Mouse (Mus musculus): ENCODE measurements around the gene Cyb561d2.
"Not testable (repeated sequence)": the region's sequence is repeated elsewhere in the genome, so short reads cannot be mapped to it uniquely, and the experiment has no call there.

Gene Cyb561d2

DNA sequence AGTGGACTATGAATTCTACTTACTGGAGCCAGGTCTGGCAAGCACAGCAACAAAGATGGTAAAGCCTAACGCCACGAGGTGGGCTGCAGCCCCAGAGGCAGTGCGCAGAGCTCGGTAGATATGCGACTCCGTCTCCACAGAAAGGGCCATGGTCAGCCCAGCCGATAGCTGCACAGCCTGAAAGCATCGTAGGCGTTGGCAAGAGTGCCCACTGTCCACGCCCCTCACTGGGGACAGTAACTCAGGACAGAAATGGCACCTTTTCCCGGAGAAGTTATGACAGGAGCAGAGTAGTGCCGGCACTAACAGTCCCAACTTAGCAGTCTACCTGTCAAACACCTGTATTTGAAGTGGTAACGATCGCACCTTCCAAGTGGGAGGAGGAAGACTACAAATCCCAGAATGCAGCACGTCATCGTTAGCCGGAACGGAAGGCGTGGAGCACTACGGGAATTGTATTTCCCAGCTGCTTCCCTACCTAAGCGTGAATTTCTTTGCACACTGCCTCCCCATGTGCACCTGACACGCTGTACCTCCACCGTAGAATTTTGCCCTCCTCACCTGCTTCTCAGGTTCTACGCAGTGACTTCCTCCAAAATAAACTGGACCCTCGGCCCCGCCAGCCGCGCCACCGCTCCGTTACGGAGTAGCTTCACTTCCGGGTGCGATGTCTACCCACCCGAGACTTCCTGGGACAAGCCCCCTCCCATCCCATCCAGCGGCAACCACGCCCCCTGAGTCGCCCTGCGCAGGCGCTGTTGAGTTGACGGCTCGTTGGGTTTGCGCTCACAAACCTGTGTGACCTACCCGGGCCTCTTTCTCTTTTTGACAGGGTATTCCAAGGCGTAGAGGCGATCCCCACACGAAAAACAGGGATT, at the start of gene Cyb561d2, which contains the start of gene Nprl2:
Gene Cyb561d2 (minus strand): TSS at position 720 of the 878 bp plus-strand sequence.
Gene Nprl2 (plus strand): TSS at position 753 of the 878 bp plus-strand sequence.
- CTCF ChIA-PET, result interaction anchor here (0.6 kb wide), 1 partner anchor 1316 kb away, joined by 7 read pairs; no protein-coding TSS in a partner anchor

DNA sequence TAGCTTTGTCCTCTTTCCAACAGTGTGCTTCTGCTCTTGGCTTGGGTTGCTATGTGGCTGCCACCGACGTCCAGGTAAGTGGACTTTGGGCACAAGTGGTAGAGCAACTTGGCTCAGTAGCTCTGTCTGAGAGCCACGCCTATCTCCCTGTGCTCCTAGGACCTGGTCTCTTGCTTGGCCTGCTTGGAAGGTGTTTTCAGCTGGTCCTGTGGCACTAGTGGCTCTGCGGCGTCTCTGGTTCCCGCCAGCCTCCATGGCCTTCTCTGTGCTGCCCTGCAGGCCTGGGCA, 48.7 kb upstream of the Cyb561d2 start:
- CTCF ChIA-PET, result no interaction called here

DNA sequence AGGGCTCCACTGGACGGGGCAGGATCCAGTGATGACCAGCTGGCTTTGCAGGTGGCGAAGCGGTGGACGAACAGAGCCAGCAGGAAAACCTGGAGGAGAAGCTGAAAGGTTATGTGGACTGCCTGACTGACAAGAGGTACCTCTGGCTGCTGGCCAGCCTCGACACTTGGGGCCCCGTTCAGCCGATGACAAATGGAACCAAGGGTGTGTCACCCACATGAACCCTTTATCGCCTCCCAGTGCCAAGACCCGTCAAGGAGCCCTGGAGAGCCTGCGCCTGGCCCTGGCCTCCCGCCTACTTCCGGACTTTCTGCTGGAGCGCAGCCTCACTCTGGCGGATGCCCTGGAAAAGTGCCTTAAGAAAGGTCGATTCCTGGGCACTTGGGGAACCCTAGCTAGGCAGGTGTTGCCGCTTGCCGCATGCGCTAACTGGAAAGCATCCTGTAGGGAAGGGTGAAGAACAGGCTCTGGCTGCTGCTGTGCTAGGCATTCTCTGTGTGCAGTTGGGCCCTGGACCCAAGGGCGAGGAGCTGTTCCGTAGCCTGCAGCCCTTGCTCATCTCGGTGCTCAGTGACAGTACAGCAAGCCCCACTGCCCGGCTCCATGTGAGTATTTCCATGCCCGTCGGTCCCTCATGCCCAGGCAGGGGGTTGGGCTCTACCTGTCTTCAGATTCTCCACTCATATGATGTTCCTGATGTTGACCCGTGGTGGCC, 48.2 kb upstream of the Cyb561d2 start:
- CTCF ChIA-PET, result interaction anchor here (0.6 kb wide), 1 partner anchor 125 kb away, joined by 6 read pairs; no protein-coding TSS in a partner anchor

DNA sequence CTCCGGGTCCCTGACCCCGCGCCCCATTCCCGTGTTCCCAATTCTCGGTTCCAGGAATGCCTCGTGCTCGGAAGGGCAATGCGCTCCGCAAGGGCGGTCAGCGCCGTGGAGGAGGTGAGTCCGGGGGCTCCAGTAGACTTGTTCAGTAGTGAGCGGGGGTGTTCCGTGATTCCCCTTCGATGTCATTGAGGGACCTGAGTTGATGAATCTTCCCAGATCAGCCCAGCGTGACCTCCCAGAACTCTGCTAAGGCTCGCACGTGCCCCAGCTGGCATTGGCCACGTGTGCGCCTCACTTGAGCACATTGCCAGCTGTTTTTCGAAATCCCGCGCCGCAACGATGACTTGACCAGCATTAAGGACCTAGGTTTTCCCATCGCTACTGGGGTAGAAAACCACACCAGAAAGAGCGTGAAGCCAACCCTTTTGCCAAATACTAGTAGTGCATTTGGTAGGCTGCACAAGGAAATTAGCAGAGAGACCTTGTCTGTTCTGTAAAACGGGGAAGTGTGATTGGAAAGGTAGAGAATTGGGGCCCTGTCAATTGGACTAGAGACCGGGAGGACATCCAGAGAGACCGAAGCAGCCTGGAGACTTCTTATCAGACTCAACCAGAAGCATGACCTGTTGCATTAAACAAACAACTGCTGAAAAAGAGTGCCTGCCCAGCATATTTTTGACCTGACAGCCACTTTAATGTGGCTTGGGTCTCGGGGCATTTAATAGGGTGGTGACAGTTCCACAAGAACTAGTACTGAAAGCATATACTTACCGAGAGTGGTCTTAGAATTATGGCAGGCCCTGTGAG, 46.0 kb upstream of the Cyb561d2 start:
- CTCF ChIA-PET, result interaction anchor here (0.8 to 1.1 kb wide), 2 partner anchors 21 to 48 kb away, joined by 3 to 4 read pairs; no protein-coding TSS in a partner anchor

DNA sequence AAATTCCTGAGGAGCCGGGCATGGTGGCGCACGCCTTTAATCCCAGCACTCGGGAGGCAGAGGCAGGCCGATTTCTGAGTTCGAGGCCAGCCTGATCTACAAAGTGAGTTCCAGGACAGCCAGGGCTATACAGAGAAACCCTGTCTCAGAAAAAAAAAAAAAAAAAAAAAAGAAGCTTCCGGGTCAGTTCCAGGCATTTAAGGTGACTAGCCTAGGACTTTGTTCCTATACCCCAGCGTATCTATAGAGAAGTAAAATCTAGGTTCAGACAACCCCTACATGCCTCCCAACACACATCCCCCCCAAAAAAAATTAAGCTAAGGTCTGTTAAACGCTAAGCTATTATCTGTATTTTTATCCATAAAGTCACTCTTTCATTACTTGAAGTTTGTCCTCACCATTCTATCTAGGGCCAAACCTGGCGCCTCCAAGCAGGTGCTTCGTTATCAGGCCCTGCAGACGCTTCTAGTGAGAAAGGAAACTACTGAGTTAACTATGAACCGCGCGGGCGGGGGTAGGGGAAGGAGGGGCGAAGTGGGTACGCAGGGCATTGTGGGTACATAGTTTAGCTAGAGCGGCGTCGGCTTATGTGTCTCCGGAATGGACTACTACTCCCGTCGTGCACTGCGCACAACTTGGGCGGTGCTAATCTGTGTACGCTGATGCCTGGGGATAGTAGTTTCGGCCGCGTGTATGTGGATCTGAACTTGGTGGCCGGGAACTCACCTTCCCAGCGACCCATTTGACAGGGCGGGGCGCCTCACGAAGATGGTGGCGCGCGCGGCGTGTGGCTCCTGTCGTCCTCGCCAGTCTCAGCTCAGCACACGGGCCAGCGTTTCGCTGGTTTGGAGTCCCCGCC, 45.2 kb upstream of the Cyb561d2 start, which contains the start of gene Ifrd2:
Gene Ifrd2 (plus strand): TSS at position 669 of the 859 bp plus-strand sequence.
- CTCF ChIA-PET, result interaction anchor here (0.6 to 1.1 kb wide), 2 partner anchors 16 to 49 kb away, joined by 3 read pairs; no protein-coding TSS in a partner anchor

DNA sequence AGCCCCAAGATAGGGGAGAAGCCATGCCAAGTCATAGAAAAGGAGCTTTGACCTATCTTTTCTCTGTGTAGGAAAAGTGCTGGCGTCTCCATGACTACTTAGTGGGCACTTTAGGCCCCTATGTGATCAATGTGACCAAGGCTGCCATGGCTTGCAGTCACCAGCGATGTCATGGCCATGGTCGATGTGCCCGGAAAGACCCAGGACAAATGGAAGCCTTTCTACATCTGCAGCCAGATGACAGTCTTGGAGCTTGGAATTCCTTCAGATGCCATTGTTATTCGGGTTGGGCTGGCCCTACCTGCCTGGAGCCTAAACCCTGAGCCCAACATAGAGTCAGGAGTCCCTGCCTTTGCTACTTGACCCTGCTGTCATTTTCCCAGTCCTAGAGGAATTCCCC, 44.5 kb upstream of the Cyb561d2 start:
- CTCF ChIA-PET, result no interaction called here

DNA sequence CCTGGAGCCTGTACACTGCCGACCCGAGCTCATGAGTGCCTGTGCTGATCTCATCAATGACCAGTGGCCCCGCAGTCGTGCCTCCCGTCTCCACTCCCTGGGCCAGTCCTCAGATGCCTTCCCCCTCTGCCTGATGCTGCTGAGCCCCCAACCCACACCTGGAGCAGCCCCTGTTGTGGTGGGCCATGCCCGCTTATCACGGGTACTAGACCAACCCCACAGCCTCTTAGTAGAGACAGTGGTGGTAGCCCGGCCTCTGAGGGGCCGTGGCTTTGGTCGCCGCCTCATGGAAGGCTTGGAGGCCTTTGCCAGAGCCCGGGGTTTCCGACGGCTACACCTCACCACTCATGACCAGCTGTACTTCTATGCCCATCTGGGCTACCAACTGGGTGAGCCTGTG, 41.2 kb upstream of the Cyb561d2 start:
- CTCF ChIA-PET, result no interaction called here

DNA sequence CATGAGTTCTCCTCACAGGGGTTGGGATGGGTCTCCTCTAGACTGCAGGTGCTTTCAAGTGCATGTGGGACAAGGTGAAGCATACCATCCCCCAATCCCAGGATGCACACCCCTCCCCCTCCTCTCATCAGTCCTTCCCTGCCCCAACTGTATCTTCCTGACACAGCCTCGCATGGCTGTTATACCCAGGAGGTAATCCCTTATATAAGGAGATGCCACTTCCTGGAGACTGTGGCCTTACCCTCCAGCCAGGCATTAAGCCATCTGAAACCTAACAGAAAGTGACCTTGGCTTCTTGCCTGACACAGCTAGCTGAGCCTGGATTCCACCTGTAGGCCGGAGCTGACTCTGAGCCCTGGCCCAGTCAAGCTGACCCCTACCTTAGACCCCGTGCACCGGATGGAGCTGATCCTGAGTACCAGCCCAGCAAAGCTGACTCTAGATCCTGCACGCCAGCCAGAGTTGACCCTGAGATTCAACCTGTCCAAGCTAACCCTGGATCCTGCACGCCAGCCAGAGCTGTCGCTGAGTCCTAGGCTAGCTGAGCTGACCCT, 40.6 kb upstream of the Cyb561d2 start:
- CTCF ChIA-PET, result no interaction called here

DNA sequence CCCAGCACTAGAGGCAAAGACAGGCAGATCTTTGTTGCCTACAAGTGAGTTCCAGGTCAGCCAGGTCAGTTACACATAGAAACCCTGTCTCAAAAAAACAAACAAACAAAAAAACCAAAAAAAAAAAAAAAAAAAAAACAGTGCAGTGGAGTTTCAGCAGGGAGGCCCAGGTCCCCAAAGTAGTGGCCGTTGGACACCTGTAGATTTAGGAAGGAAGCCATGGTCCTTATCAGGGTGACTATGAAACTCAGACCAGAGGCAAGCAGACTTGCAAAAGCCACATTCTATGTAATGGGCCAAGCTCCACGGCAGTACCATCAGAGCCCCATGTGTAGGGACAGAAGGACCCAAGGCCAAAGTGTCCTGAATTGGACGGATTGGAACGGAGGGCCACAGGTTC, 39.6 kb upstream of the Cyb561d2 start:
- CTCF ChIA-PET, result interaction anchor here (0.7 kb wide), 1 partner anchor 1346 kb away, joined by 6 read pairs; no protein-coding TSS in a partner anchor

DNA sequence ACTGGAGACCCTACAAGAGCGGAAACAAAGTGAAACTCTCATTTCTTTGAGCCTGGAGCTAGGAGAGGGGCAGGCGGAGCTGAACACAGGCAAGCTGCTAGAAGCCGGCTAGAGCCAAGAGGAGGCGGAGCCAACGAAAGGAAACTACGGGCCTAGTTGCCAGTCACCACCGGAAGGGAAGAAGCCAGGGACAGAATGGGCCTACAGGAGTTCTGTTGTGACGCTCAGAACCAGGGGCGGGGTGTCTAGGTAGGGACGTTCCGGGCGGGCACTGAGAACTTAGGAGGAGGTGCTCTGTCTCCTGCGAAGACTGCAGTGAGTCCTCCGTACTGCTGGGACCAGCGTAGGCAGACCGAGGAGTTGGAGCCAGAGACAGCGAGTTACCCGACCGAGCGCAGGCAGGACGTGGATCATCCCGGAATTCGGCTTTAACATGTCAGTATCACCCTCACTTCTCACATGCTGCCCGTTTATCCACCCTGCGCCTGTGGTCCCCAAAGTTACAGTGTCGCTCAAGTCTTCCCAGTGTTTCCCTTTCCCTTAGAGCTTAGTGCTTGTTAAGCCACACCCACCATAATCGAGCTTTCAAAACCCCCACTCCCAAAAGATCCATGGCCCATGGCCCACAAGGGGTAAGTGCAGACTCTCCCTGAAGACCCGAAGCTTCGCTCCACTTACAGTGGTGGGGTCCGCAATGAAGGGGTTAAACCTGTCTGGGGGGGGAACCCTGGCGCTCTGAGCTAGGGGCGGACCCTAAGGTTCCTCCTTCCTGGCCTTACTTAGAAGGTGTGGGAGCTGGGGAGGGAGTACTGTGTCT, 38.7 kb upstream of the Cyb561d2 start, which contains the start of gene Hyal3:
Gene Hyal3 (plus strand): TSS at position 318 of the 817 bp plus-strand sequence.
- CTCF ChIA-PET, result interaction anchor here (0.7 kb wide), 1 partner anchor 33 kb away, joined by 3 read pairs; no protein-coding TSS in a partner anchor

DNA sequence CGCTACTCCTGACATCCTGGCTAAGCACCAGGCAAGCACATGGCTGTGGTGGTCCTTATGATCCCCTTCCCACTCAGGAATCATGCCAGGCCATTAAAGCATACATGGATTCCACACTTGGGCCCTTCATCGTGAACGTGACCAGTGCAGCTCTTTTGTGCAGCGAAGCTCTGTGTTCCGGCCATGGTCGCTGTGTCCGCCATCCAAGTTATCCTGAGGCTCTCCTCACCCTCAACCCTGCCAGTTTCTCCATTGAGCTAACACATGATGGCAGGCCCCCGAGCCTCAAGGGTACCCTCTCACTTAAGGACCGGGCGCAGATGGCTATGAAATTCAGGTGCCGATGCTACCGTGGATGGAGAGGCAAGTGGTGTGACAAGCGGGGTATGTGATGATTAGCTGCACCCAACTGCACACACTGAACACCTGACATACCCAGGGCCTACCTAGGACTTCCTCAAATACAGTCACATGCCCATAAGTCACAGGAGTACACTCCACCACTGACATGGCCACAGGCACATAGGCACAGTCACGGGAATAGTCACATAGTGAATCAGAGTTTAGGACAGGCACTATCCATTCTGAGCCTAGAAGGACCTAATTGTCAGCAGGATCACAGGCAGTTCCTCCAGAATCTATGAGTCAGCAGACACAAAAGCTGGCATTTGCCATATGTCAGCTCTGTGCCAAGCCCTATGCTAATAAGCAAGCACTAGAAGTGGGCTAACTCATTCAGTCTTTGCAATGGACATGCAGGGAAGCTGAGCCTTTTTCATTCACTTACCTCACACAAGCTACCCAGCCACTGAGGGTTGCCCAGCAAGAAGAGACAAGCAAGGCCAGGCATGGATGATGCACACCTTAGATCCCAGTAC, 37.3 kb upstream of the Cyb561d2 start:
- CTCF ChIA-PET, result interaction anchor here (1.7 kb wide), 1 partner anchor 14 kb away, joined by 4 read pairs; no protein-coding TSS in a partner anchor

DNA sequence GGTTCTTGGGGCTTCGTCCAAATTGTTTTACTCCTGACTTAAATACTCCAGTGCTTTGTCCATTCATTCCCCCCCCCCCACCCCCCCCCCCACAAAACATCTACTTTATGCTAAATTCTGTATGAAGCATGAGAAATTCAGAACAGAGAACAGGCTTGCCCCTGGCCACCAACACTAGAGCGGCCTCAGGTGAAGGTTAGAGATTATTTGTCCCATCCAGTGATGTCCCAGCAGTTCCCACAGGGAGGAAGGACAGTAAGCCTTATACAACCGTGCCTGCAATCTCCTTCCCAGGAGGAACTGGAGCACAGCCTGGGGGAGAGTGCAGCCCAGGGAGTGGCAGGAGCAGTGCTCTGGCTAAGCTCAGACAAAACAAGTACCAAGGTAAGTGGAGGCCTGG, 36.6 kb upstream of the Cyb561d2 start, which contains the start of gene Naa80:
Gene Naa80 (plus strand): TSS at position 301 of the 400 bp plus-strand sequence.
- CTCF ChIA-PET, result interaction anchor here (1.7 kb wide), 1 partner anchor 13 kb away, joined by 4 read pairs; no protein-coding TSS in a partner anchor

DNA sequence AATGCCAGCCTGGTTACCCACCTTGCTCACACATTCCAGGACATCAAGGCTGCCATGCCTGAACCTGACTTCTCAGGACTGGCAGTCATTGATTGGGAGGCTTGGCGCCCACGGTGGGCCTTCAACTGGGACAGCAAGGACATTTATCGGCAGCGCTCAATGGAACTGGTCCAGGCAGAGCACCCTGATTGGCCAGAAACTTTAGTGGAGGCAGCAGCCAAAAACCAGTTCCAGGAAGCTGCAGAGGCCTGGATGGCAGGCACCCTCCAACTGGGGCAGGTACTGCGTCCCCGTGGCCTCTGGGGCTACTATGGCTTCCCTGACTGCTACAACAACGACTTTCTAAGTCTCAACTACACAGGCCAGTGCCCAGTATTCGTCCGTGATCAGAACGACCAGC, 35.9 kb upstream of the Cyb561d2 start:
- CTCF ChIA-PET, result no interaction called here

DNA sequence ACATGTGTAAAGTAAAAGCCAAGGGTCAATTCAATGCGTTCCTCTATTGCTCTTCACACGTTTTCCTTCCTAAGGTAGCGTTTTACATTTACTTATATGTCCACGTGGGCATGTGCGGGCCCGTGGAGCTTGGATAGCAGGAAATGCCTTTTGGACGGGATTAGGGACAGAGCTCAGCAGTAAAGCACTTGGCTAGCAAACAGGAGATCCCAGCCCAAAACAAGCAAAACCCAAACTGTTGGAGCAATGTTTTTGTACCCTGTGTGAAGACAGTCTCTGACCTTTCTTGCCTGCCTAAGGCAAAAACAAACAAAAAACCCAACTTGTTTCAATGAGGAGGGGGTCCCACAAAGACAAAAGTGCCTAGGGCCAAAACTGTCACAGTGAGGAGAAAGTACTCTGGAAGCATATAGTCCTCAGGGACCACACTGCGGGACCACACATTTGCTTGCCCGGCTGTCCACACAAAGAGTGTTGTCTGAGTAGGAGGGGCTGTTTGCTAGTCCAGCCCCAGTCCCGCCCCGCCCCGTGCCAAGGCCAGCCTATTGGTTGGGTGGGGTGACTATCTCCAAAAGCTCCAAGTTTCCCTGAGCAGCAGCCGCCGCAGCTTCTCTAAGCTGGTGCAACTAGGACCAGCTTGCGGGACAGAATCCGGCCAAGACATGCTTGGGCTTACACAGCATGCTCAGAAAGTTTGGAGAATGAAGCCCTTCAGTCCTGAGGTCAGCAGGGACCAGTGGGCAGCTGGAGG, 34.5 kb upstream of the Cyb561d2 start, which contains the start of gene Hyal1:
Gene Hyal1 (plus strand): TSS at position 571 of the 751 bp plus-strand sequence.
- CTCF ChIA-PET, result no interaction called here

DNA sequence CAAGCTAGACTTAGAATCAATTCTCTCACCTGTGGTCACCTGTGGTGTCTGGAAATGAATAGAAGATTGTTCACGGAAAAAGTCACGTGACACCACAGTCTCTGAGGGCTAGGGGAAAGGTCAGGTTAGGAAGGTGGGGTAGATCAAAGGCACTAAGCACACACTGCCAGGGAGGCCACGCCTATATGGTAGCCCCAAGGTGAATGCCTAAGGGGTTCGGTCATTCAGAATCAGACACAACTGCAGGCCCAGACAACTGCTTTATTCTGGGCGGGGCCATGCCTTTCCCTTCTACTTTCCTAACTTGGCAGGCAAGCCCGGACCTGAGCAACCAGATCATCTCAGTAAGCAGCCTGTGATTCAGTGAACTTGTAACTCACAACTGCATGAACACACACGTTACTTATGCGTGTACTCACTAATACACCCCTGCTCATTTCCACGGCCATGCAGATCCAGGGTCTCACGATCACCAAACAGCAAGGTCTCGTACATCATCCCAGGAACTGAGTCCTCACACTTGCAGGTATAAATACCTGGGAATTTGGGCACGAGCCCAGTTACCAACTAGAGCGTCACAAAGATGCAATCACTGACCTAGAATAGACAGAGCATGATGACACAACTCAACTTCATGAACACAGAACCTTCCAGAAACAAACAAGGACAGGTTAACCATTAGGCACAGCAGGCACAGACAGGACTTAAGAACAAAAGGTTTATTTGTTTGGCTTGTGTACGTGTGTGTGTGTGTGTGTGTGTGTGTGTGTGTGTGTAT, 33.8 kb upstream of the Cyb561d2 start:
- CTCF ChIA-PET, result no interaction called here

DNA sequence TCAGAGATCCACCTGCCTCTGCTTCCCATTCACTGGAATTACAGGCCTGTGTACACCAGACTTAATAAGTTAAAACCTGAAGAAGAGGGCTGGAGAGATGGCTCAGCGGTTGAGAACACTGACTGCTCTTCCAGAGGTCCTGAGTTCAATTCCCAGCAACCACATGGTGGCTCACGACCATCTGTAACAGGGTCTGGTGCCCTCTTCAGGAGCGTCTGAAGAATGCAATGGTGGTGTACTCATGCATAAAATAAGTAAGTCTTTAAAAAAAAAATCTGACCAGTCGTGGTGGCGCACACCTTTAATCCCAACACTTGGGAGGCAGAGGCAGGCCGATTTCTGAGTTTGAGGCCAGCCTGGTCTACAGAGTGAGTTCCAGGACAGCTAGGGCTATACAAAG, 31.8 kb upstream of the Cyb561d2 start:
- CTCF ChIA-PET, result not testable (repeated sequence)

DNA sequence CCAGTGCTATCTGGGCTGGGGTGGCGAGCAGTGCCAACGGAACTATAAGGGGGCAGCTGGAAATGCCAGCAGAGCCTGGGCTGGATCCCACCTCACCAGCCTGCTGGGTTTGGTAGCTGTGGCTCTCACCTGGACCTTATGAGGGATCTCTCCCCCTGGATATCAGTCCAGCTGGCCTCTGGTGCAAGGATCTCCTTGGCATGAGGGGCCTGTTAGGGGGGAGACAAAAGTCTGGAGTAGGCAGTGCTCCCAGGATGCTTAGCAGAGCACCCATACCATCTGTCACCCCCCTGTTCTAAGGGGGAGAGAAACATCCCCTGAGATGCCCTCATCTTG, 30.3 kb upstream of the Cyb561d2 start:
- CTCF ChIA-PET, result interaction anchor here (0.7 kb wide), 2 partner anchors 7 to 1095 kb away, joined by 3 to 12 read pairs; no protein-coding TSS in a partner anchor

Data from spleen, embryonic (tissue).